Mouse (Mus musculus) MEL (cell line): ENCODE data around the gene Ccdc105. TPM values are rescaled to one million over a fixed set of nuclear protein-coding genes. Genes with fewer than 3 reads are reported as not detected.
A peak's percentile ranks its signal among the peaks of the same experiment; 100 is the strongest.

Experiments
- DNase-seq: peaks from one replicate; pipeline ENCODE4 v3.0.0; 2011; ENCODE audit warnings: low read depth, low spot score
- H3K27ac ChIP-seq: 2 replicates; pipeline ENCODE4 v1.5.1; 2012; ENCODE audit warnings: low read depth, mild to moderate bottlenecking, control low read depth, low read length, moderate library complexity; ENCODE audit not compliant: control insufficient read depth
- H3K27me3 ChIP-seq, 2 experiments: fragments of 150-350 bp in 1 of 2; sonication (generic) in 1 of 2; 2 replicates each; pipeline ENCODE4 v1.6.1; 2012; ENCODE audit warnings: low read length in 2 of 2, mild to moderate bottlenecking in 2 of 2, improper control_type of control experiment in 1 of 2, moderate library complexity in 1 of 2; ENCODE audit not compliant: insufficient read depth in 2 of 2, control insufficient read depth in 1 of 2
- H3K36me3 ChIP-seq, 2 experiments: 2 replicates each; pipeline ENCODE4 v1.6.1; 2012 to 2014; ENCODE audit warnings: low read length in 2 of 2, improper control_type of control experiment in 1 of 2, inconsistent platforms in 1 of 2, mild to moderate bottlenecking in 1 of 2; ENCODE audit not compliant: insufficient read depth in 2 of 2, control insufficient read depth in 1 of 2
- H3K4me1 ChIP-seq, 2 experiments: fragments of 150-350 bp in 1 of 2; sonication (generic) in 1 of 2; 2 replicates each; pipeline ENCODE4 v1.6.1; 2012; ENCODE audit warnings: low read length in 2 of 2, improper control_type of control experiment in 1 of 2, mild to moderate bottlenecking in 1 of 2; ENCODE audit not compliant: insufficient read depth in 2 of 2, control insufficient read depth in 1 of 2
- H3K4me3 ChIP-seq, 2 experiments: fragments of 150-350 bp in 1 of 2; sonication (generic) in 1 of 2; 2 replicates each; pipeline ENCODE4 v1.5.1; 2012; ENCODE audit warnings: low read depth in 2 of 2, low read length in 2 of 2, mild to moderate bottlenecking in 2 of 2, moderate library complexity in 2 of 2, control low read depth in 1 of 2, improper control_type of control experiment in 1 of 2; ENCODE audit not compliant: control insufficient read depth in 1 of 2, insufficient read depth in 1 of 2
- H3K79me2 ChIP-seq: 2 replicates; pipeline ENCODE4 v1.6.1; 2012; ENCODE audit warnings: mild to moderate bottlenecking, low read length, moderate library complexity; ENCODE audit not compliant: control insufficient read depth, poor library complexity, insufficient read depth
- H3K9ac ChIP-seq: 2 replicates; pipeline ENCODE4 v1.6.1; 2012; ENCODE audit warnings: low read depth, mild to moderate bottlenecking, control low read depth, low read length, moderate library complexity; ENCODE audit not compliant: control insufficient read depth, poor library complexity, severe bottlenecking
- H3K9me3 ChIP-seq: fragments of 150-350 bp; sonication (generic); replicated peaks from 2 replicates; pipeline ENCODE4 v1.6.1; 2012; ENCODE audit warnings: mild to moderate bottlenecking, low read length, improper control_type of control experiment, moderate library complexity; ENCODE audit not compliant: insufficient read depth
- BHLHE40 ChIP-seq: IDR thresholded peaks from 2 replicates; pipeline ENCODE4 v1.6.1; 2012; ENCODE audit warnings: low read depth, mild to moderate bottlenecking, inconsistent platforms, low read length, improper control_type of control experiment, borderline replicate concordance
- E2F4 ChIP-seq: IDR thresholded peaks from 2 replicates; pipeline ENCODE4 v1.6.1; 2011; ENCODE audit warnings: low read depth, low read length, improper control_type of control experiment, borderline replicate concordance
- ELF1 ChIP-seq: IDR thresholded peaks from 2 replicates; pipeline ENCODE4 v1.6.1; 2014; ENCODE audit warnings: low read depth, mild to moderate bottlenecking, inconsistent platforms, low read length, improper control_type of control experiment, moderate library complexity
- GABPA ChIP-seq: IDR thresholded peaks from 2 replicates; pipeline ENCODE4 v1.6.1; 2012; ENCODE audit warnings: low read depth, mild to moderate bottlenecking, inconsistent platforms, low read length, improper control_type of control experiment, moderate library complexity
- MAFK ChIP-seq: IDR thresholded peaks from 2 replicates; pipeline ENCODE4 v1.6.1; 2011; ENCODE audit warnings: low read depth, mild to moderate bottlenecking, low read length, improper control_type of control experiment, borderline replicate concordance
- POLR2A ChIP-seq, 2 experiments: IDR thresholded peaks; 2 replicates each; pipeline ENCODE4 v1.6.1; 2011 to 2012; ENCODE audit warnings: low read length in 2 of 2, mild to moderate bottlenecking in 2 of 2, control low read depth in 1 of 2, improper control_type of control experiment in 1 of 2, low read depth in 1 of 2, moderate library complexity in 1 of 2; ENCODE audit not compliant: control insufficient read depth in 1 of 2, insufficient read depth in 1 of 2, poor library complexity in 1 of 2
- POLR2AphosphoS2 ChIP-seq: IDR thresholded peaks from 2 replicates; pipeline ENCODE4 v1.6.1; 2011; ENCODE audit warnings: low read length, improper control_type of control experiment
- RAD21 ChIP-seq: IDR thresholded peaks from 2 replicates; pipeline ENCODE4 v1.6.1; 2011; ENCODE audit warnings: mild to moderate bottlenecking, low read depth, low read length, improper control_type of control experiment
- TAL1 ChIP-seq: IDR thresholded peaks from 2 replicates; pipeline ENCODE4 v1.6.1; 2012; ENCODE audit warnings: mild to moderate bottlenecking, inconsistent platforms, low read length, moderate library complexity, mixed read lengths
- TBP ChIP-seq: IDR thresholded peaks from 2 replicates; pipeline ENCODE4 v1.8.0; 2011; ENCODE audit warnings: low read depth, low read length, improper control_type of control experiment
- TCF12 ChIP-seq: IDR thresholded peaks from 2 replicates; pipeline ENCODE4 v1.6.1; 2014; ENCODE audit warnings: low read depth, mild to moderate bottlenecking, inconsistent platforms, low read length, improper control_type of control experiment, moderate library complexity
- USF1 ChIP-seq: IDR thresholded peaks from 2 replicates; pipeline ENCODE4 v1.6.1; 2014; ENCODE audit warnings: low read depth, mild to moderate bottlenecking, inconsistent platforms, low read length, improper control_type of control experiment, moderate library complexity
- ZC3H11A ChIP-seq: IDR thresholded peaks from 2 replicates; pipeline ENCODE4 v1.6.1; 2012; ENCODE audit warnings: low read depth, mild to moderate bottlenecking, inconsistent platforms, low read length, improper control_type of control experiment
- ZMIZ1 ChIP-seq: IDR thresholded peaks from 2 replicates; pipeline ENCODE4 v1.6.1; 2012; ENCODE audit warnings: low read depth, mild to moderate bottlenecking, inconsistent platforms, low read length, improper control_type of control experiment, moderate library complexity
- ZNF384 ChIP-seq: IDR thresholded peaks from 2 replicates; pipeline ENCODE4 v1.6.1; 2012; ENCODE audit warnings: low read depth, mild to moderate bottlenecking, inconsistent platforms, low read length, improper control_type of control experiment
- polyA plus RNA-seq, 2 experiments: library from polyadenylated mRNA; stranded (reverse) in 1 of 2; unstranded in 1 of 2; fragments of >175 nt in 1 of 2; fragments of >200 nt in 1 of 2; gene quantifications; 2 replicates each; pipeline versions ENCODE4 v1.2.1 to v1.2.4; 2012; ENCODE audit warnings: low replicate concordance in 2 of 2, low read depth in 1 of 2; ENCODE audit not compliant: insufficient read length in 2 of 2, insufficient read depth in 1 of 2, missing spikeins in 1 of 2
- total RNA-seq: library from RNA; depleted of rRNA; stranded (reverse); fragments of 300-350 nt; gene quantifications from 2 replicates; pipeline ENCODE4 v1.2.3, GENCODE M21; 2012

Gene Ccdc105
- total and polyA plus RNA-seq, 3 experiments: not detected

DNA sequence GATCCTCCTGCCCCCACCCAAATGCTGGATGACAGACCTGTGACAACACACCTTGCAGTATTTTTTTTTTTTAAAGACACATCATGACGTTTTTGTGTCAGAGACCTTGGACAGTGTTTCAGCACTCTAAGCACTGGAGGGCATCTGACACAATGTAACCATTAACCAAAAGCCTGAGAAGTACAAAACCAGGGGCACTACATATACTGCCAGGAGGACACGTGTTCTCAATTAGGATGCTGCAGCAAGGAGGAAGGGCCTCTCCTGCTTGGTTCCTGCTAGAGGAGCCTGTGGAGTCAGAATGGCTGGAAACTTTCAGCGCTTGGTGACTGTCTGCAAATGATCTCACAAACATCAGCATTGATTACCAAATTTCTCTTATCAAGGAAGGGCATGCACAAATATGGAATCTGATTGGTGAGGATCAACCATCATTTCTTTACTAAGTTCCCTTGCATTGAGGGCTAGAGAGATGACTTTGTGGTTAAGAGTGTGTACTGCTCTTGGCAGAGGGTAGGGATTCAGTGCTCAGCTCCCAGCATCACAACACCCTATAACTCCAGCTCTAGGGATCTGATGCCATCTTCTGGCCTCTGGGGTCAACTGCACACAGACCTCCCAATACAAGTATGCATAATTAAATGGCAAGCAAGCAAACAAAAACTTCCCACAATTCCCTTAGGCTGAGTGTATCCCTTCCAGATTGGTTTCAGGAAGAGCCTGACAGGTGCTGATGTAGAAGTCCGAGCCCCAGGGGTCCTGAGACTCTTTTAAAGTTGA is 7.2 kb downstream of the Ccdc105 start:
- no peak overlapping the region for H3K27ac ChIP-seq
- no peak overlapping the region for H3K4me3 ChIP-seq
- H3K36me3 ChIP-seq: no peaks in the 10 kb centered on the region
- no peaks in the 10 kb centered on the region for H3K27me3 ChIP-seq
- DNase-seq: no peak
- H3K4me1 ChIP-seq: no peaks in the 10 kb centered on the region
- no peaks in the 10 kb centered on the region for H3K79me2 ChIP-seq
- TF ChIP-seq RAD21 (peak; percentile 1; the same call in 1 of the 2 replicates), MAFK (no peak), BHLHE40 (no peak)
- TF ChIP-seq, all 39 proteins: peak for 1
- Histone ChIP-seq H3K9me3 (no peaks in the 10 kb centered on the region), H3K9ac (no peak overlapping the region)

DNA sequence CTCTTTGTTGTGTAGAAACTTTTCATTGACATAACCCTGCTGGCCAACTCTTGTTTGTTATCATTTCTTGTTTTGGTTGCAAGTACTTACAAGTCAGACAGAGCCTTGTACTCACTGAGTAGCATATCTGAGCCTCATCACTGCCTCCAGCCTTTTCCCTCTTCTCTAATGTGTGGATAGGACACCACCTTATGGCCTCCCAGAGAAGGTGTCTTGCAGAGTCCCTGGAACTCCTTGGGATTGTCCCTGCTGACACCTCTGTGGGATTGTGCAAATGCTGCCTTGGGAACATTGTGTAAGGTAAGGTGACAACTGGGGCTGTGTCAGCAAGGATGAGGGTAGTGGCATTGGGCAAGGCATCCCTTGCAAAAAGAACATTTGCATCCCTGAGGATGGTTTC is 9.1 kb downstream of the Ccdc105 start:
- H3K27ac ChIP-seq: no peak overlapping the region
- H3K9ac ChIP-seq: no peak overlapping the region
- no peaks in the 10 kb centered on the region for H3K27me3 ChIP-seq
- H3K79me2 ChIP-seq: no peaks in the 10 kb centered on the region
- DNase-seq: no peak
- H3K4me1 ChIP-seq: no peaks in the 10 kb centered on the region
- no peak overlapping the region for H3K4me3 ChIP-seq
- no peaks in the 10 kb centered on the region for H3K36me3 ChIP-seq
- H3K9me3 ChIP-seq: no peaks in the 10 kb centered on the region
- TF ChIP-seq TCF12 (no peak), ZNF384 (no peak), E2F4 (no peak)

DNA sequence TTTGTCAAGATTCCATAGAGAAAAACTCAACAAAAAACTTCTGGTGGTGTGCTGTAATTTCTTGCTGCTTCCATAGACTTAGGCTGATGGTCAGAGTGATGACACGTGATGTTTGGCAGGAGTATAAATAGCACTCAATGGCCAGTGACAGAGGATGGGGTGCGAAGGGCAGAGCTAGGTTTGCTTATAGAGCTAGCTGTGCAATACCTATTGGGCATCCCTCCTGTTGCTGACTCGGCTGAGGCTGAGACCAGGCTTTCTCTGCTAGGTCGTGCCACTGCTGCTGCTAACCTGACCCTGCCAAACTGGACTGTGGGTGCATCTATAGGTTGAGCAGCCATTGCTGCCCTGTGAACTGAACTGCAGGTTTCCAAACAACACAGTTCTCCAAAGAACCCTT is 13.0 kb downstream of the Ccdc105 start:
- H3K36me3 ChIP-seq: no peaks in the 10 kb centered on the region
- H3K27me3 ChIP-seq: no peaks in the 10 kb centered on the region
- no peak overlapping the region for H3K27ac ChIP-seq
- TF ChIP-seq GABPA (no peak), TAL1 (no peak), ZMIZ1 (no peak), BHLHE40 (no peak), POLR2A (IDR thresholded peaks at IDR 0.05; ENCODE audit: control insufficient read depth in 1 of 2, insufficient read depth in 1 of 2, low read depth in 1 of 2, low read length in 2 of 2, poor library complexity in 1 of 2) (no peak), TBP (no peak), POLR2AphosphoS2 (no peak), ELF1 (no peak), ZC3H11A (no peak), USF1 (no peak), MAFK (no peak)
- H3K9ac ChIP-seq: no peak overlapping the region
- no peak overlapping the region for H3K4me3 ChIP-seq
- H3K4me1 ChIP-seq: no peaks in the 10 kb centered on the region
- DNase-seq: no peak
- no peaks in the 10 kb centered on the region for H3K9me3 ChIP-seq
- H3K79me2 ChIP-seq: no peaks in the 10 kb centered on the region
